Mouse (Mus musculus) retina, postnatal 7 days (tissue): ENCODE measurements around the gene Slc25a34.

Experiments
- DNase-seq: peaks from one replicate; pipeline ENCODE4 v3.0.0-alpha.2; 2012; ENCODE audit warnings: low read depth, low spot score

The Slc25a34 gene

DNA sequence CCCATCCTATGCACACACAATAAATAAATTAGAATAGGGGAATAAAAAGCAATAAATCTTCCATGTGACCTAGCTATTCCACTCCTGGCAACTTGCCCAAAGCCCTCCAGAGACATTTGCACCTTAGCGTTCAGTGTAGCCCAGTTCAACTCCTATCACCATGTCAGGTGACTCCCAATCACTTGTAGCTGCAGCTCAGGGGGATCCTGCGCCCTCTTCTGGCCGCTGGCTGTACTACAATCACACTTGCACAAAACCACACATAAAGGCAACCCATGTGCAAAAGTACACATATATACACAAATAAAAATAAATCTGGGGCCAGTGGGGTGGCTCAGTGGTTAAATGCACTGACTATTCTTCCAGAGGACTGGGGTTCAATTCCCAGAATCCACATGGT, 32.1 kb downstream of the Slc25a34 start:
- DNase-seq, result no peak

DNA sequence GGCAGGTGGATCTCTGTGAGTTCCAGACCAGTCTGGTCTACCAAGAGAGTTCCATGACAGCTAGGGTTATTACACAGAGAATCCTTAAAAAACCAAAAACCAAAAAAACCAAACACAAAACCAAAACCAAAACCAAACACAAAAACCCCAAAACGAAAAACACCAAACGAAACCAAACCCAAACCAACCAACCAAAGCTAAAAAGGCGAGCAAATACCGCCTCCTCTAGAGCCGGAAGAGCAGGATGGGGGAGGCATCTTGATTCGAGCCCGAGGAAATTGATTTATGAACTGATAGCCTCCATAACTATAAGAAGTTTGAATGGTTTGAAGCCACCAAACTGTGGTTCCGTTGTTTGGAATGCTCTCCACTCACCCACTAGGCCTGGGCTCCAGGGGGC, 39.7 kb downstream of the Slc25a34 start:
- DNase-seq, result no peak

DNA sequence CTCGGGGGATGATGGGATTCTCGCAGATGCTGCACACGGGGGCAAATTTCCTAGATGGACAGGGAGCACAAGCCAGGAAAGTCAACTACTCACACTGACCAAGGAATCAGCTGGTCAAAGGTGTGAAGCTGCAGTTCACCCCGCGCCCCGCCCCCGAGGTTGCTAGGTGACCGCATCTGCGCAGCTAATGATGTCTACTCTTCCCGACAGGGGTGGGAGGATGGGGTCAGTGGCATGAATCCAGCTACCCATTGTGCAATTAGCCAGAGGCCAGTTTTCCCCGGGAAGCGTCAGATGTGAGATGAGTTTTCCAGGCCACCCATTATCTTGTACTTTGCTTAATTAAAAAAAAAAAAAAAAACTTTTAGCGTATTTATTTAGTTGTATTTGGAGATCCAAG, 42.6 kb downstream of the Slc25a34 start:
- no peak for DNase-seq

DNA sequence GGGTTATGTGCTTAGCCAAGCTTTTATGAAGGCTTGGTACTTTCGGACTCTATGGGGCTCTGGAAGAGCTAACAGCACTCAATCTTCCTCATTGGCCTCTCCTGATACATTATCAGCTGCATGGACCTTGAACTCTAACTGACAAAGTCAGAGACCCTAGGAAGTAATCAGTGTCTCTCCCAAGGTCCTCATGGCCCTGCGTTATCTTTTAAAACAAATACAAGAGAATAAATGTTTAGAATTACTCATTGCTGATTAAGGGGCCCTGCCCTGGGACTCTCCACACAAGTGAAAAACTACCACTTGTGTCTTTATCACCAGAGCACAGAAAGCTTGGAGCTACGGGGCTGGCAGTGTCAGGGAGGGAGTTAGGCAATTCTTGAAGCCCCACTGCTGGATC, 44.8 kb downstream of the Slc25a34 start:
- no peak for DNase-seq

DNA sequence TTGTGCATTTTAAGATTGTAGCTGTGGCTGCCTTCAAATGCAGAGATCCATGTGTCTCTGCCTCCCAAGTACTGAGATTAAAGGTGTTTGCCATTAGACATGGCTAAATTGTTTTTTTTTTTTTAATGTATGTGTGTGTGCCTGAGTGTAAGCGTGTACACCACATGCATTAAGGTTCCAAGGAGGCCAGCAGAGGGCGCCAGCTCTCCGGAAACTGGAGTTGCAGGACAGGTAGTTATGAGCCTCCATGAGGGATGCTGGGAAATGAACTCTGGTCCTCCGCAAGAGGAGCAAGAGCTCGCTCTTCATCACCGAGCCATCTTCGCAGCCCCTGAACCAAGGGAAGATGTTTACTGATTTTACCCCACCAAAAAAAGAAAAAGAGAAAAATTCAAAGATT, 46.7 kb downstream of the Slc25a34 start:
- DNase-seq, result no peak

DNA sequence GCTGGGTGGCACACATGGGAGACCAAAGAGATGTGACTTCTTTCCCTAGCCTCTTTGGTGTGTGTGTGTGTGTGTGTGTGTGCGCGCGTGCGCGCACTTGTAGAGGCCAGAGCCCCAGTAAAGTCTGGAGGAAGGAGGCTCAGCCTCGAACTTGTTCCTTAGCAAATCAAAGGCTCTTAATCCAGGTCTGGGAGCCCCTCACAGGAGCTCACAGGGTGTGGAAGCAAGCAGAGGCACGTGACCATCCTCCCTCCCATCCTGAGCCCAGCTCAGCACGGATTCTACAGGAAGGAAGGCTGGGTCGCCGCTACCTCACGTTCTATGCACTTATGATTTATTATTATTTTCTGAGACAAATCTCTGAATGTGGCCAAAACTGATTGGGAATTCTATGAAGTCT, 47.2 kb downstream of the Slc25a34 start:
- no peak for DNase-seq

DNA sequence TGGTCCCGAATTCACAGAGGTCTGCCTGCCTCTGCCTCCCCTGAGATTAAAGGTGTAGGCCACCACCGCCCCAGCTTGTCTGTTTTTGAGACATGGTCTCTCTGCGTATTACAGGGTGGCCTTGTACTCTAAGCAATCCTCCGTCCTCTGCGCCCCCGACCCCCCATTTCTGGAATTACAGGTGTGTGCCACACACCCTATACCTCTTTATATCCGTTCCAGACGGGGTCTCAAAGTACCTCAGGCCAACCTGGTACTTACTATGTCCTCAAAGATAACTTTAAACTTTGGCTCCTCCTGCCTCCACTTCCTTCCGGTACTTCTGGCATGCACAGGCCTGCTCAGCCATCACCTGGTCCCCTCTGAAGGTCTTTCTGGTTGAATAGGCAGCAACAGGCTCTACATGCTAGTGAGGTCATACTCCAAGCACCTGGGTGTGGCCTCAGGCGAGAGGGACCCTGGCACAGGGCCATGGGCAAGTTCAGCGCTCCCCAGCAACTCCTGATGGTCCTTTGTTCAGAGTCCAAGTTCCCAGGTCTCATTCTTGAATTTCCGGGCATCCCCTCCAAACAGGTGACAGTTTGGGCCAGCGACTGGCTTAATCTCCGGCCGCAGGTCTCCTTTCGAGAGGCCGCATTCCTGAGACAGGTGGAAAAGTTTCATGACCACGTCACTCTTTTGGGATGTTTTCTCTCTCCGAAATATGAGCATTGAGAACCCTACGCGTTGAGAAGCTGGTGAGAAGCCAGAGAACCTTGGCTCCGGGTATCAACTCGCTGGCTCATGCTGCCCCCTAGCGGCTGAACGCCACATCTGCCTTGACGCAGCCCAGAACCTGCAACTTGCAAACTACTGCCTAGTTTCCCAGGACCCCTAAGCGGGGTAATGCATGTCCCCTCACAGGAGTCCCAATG, 48.6 kb downstream of the Slc25a34 start:
- peak; percentile 66 for DNase-seq

DNA sequence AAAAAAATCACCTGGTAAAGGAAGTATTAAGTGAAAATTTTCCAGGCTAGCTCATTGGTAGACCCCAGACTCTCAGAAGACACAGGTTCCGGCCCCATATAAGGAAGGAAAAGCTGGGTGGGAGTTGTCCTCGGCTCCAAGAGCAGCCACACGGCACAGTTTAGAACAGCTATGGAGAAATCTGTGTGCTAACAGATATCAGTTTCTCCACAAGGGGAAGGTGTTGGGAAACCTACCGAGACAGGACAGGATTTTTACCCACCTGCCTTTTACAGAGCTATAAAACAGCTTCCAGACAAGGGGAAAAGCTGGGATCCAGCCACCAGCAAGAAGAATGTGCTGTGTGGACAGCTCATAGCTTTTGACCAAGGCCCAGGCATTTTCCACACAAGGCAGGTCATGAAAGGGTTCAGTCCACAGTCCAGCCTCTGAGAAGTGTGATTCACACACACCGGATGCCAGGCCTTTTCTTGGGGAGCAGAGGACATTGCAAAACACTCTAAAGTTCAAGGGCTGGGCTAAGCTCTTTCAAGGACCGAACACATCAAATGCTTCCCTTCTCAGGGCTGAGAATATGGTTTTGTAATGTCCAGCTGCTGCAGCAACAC, 50.2 kb downstream of the Slc25a34 start:
- DNase-seq, result no peak

DNA sequence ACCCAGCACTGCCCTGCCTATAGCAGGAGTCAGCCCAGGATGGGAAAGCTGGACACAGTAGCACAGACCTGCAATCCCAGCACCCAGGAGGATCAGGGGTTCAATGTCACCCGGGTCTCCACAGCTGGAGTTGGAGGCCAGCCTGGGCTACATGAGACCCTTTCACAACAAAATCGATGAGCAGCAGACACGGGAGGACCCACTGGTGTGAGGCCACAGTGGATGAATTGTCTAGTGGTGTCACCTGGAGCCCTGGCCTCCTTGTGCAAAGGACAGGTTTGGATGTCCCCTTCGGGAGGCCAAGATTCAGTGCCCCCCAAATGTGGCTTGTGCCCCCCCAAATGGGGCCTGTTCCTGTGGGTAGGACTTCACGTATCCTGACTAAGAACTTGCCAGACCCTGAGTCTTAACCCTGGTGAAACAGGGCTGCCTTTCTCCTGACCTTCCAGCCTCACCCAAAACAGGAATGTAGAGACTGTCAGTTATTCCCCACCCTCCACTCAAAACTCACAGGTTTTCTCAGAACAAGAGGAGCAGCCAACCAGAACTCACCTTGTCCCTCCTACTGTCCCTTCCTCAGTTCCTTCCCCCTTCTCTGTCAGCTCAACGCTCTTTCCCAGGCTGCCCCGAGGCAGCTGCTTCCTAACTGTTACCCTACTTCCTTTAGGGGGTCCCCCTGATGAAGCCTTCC, 50.8 kb downstream of the Slc25a34 start:
- DNase-seq, result no peak

DNA sequence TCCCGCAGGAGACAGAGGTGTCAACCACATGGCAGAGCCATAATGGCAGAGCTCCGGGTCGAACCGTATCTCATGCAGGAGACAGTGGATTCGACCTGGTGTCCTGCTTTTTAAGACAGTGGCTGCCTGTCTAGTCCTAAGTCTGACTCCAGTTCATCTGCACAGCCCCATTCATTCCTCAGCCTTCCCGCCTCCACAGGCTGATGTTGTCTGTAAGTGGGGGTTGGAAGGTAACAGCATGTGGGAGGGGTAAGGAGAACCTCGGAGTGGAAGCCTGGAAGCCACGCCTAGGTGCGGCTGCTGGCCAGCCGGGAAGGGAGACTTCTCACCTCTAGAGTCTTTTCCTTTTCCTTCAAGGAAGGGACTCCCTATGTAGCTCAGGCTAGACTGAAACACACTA, 51.7 kb downstream of the Slc25a34 start:
- no peak for DNase-seq

DNA sequence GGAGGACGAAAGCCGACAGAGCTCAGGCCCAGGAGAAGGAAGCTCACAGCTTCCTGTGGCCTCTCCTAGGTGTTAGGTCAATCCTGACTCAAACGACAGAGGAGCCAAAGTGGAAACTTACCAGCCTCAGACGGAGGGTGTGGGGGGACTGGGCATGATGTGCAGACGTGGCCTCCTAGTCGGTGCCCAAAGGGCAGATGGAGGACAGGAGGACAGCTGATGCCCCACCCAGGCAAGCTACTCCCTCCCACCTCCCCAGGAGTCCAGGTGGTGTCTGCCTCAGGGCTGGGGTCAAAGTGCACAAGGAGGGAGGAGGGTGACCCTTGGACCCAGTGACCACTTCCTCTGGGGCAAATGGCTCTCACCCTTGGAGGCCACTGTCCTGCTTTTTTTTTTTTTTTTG, 52.3 kb downstream of the Slc25a34 start:
- no peak for DNase-seq

DNA sequence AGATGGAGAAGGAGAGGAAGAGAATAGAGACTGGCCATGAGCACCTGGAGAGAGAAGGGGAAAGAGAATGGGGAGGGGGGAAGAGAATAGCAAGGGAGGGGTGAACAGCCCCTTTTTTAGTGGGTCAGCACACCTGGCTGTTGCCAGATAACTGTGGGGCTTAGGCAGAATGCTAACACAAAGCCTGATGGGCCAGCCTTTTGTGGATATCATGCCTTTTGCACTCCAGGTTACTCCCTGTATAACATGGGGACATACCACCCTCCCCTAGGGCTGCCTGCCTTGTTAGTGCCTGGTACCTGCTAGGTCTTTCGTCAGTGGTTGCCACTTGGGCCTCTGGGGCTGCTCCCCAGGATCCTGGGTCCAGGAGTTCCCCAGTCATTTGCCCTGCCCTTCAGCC, 52.8 kb downstream of the Slc25a34 start:
- no peak for DNase-seq

DNA sequence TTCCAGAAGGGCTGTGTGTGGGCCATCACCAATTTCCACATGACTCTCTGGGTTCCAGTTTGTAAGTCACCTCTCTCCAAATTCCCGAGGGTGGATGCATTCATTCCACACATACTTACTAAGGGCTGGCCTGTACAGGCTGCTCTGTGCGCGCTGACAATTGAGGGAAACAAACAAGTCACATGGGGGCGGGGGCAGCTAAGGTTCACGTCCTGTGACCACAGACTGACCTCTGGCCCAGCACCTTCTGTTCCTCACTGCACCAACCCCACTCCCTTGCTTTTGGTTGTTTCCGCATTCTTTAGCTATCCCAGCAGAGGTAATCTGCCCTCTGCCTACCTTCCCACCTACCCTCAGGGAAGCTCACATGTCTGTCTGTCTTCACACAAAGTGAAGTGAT, 53.6 kb downstream of the Slc25a34 start:
- no peak for DNase-seq

DNA sequence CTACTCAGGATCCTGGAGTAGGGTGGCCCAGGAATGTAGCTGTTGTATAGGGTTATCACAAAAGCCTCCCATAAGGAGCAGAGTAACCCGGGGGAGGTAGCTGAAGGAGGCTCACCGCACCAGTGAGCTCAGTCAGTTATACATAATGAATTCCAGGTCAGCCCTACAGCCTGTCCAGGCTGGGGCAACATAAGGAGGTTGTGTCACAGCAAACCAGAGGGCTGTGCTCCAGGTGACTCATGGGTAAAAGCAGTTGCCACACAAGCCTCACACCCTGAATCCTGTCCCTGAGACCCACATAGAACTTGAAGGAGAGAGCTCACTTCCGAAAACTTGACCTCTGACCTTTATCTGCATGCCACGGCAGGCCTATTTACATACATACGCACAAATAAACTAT, 54.7 kb downstream of the Slc25a34 start:
- no peak for DNase-seq
